Mouse (Mus musculus): Measurements from ENCODE around the gene Crip2. TPM values are rescaled to one million over a fixed set of nuclear protein-coding genes. Genes with fewer than 3 reads are reported as not detected.

The Crip2 gene
- polyA plus RNA-seq, 1 experiment from 2014 or later: 211 TPM

GRCm38 (mm10) chr12:113137260-113138213, 2.5 kb upstream of the Crip2 start:
- Histone ChIP-seq H3K9me3 (ENCODE audit: control insufficient read depth, low read length) (no peaks in the 10 kb centered on the region), H3K36me3 (ENCODE audit: control insufficient read depth, insufficient read depth, low read length) (peaks cover 29% of the 10 kb centered on the region), H3K4me3 (ENCODE audit: low read depth, low read length) (no peak overlapping the region), H3K27me3 (ENCODE audit: control insufficient read depth, insufficient read depth, low read length) (0 out of 2 replicates have a peak, but pooled peaks cover 6% of the 10 kb centered on the region), H3K27ac (ENCODE audit: low read depth, low read length) (no peak overlapping the region), H3K4me1 (ENCODE audit: control insufficient read depth, insufficient read depth, low read length) (peaks cover 22% of the 10 kb centered on the region), H3K4me2 (ENCODE audit: low read depth) (no peak overlapping the region), H3K9ac (ENCODE audit: low read length) (no peak overlapping the region)
- DNase-seq (ENCODE audit: low spot score) (no peak), ATAC-seq (ENCODE audit: insufficient read depth, low FRiP score, low TSS enrichment) (no peak)
- 89% methylated on average over 18 of the region's 18 CpGs for WGBS

DNA sequence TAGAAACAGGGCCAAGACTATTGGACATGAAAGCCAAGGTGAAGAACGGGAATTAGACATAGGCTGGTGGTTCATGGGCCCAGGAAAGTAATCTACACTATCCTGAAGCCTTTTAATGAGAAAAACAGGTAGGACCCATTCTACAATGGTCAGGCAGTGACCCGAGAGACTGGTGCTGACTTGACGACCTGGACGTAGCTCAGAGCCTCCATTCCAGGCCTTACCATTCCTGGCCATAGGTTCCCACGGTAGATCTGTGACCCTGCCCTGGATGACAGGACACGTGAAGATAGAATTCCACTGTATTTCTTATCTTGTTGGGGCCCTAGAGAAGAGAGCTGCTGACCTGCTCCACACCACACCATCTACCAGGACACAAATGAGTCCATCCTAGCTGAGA, 1.7 kb upstream of the Crip2 start:
- peaks cover 26% of the 10 kb centered on the region for H3K4me1 ChIP-seq (ENCODE audit: control insufficient read depth, insufficient read depth, low read length)
- no peak overlapping the region for H3K9ac ChIP-seq (ENCODE audit: low read length)
- H3K4me3 ChIP-seq (ENCODE audit: low read depth, low read length): no peak overlapping the region
- DNase-seq (ENCODE audit: low spot score): no peak
- 69% methylated on average over 6 of the region's 6 CpGs for WGBS
- H3K36me3 ChIP-seq (ENCODE audit: control insufficient read depth, insufficient read depth, low read length): peaks cover 23% of the 10 kb centered on the region
- H3K4me2 ChIP-seq (ENCODE audit: low read depth): no peak overlapping the region
- no peak for ATAC-seq (ENCODE audit: insufficient read depth, low FRiP score, low TSS enrichment)
- H3K27me3 ChIP-seq (ENCODE audit: control insufficient read depth, insufficient read depth, low read length): 0 out of 2 replicates have a peak, but pooled peaks cover 6% of the 10 kb centered on the region
- peak overlapping the region; percentile 78; the same call in 1 of the 2 replicates for H3K27ac ChIP-seq (ENCODE audit: low read depth, low read length)
- H3K9me3 ChIP-seq (ENCODE audit: control insufficient read depth, low read length): no peaks in the 10 kb centered on the region

GRCm38 (mm10) chr12:113138901-113139864, 853 bp upstream of the Crip2 start:
- peaks cover 21% of the 10 kb centered on the region for H3K36me3 ChIP-seq (ENCODE audit: control insufficient read depth, insufficient read depth, low read length)
- DNase-seq (ENCODE audit: low spot score): no peak
- WGBS: 37% methylated on average over 11 of the region's 11 CpGs

GRCm38 (mm10) chr12:113140616-113141411, 778 bp downstream of the Crip2 start:
- H3K4me1 ChIP-seq (ENCODE audit: control insufficient read depth, insufficient read depth, low read length): peaks cover 26% of the 10 kb centered on the region
- peak; percentile 25 for DNase-seq (ENCODE audit: low spot score)

More at GRCm38 (mm10) chr12:113138901-113139864, 853 bp upstream of the Crip2 start:
- H3K9ac ChIP-seq (ENCODE audit: low read length): 0 out of 2 replicates have a peak overlapping the region, but pooled peaks have one; percentile 0
- no peaks in the 10 kb centered on the region for H3K9me3 ChIP-seq (ENCODE audit: control insufficient read depth, low read length)
- H3K4me1 ChIP-seq (ENCODE audit: control insufficient read depth, insufficient read depth, low read length): peaks cover 26% of the 10 kb centered on the region
- 0 out of 2 replicates have a peak, but pooled peaks cover 6% of the 10 kb centered on the region for H3K27me3 ChIP-seq (ENCODE audit: control insufficient read depth, insufficient read depth, low read length)
- H3K4me3 ChIP-seq (ENCODE audit: low read depth, low read length): peak overlapping the region; percentile 56
- H3K4me2 ChIP-seq (ENCODE audit: low read depth): peak overlapping the region; percentile 62
- ATAC-seq (ENCODE audit: insufficient read depth, low FRiP score, low TSS enrichment): 0 out of 2 replicates have a peak, but pooled peaks have one; percentile 0
- H3K27ac ChIP-seq (ENCODE audit: low read depth, low read length): peak overlapping the region; percentile 78

GRCm38 (mm10) chr12:113141531-113141973, 1.5 kb downstream of the Crip2 start:
- peak overlapping the region; percentile 56 for H3K4me3 ChIP-seq (ENCODE audit: low read depth, low read length)
- no peak for ATAC-seq (ENCODE audit: insufficient read depth, low FRiP score, low TSS enrichment)
- WGBS: 53% methylated on average over 8 of the region's 8 CpGs
- no peaks in the 10 kb centered on the region for H3K9me3 ChIP-seq (ENCODE audit: control insufficient read depth, low read length)
- no peak for DNase-seq (ENCODE audit: low spot score)
- peaks cover 27% of the 10 kb centered on the region for H3K4me1 ChIP-seq (ENCODE audit: control insufficient read depth, insufficient read depth, low read length)
- H3K9ac ChIP-seq (ENCODE audit: low read length): peak overlapping the region; percentile 63
- H3K4me2 ChIP-seq (ENCODE audit: low read depth): peak overlapping the region; percentile 62
- H3K27ac ChIP-seq (ENCODE audit: low read depth, low read length): peak overlapping the region; percentile 27; the same call in 1 of the 2 replicates
- H3K36me3 ChIP-seq (ENCODE audit: control insufficient read depth, insufficient read depth, low read length): peaks cover 6% of the 10 kb centered on the region
- H3K27me3 ChIP-seq (ENCODE audit: control insufficient read depth, insufficient read depth, low read length): 0 out of 2 replicates have a peak, but pooled peaks cover 6% of the 10 kb centered on the region

More at GRCm38 (mm10) chr12:113140616-113141411, 778 bp downstream of the Crip2 start:
- Histone ChIP-seq H3K9me3 (ENCODE audit: control insufficient read depth, low read length) (no peaks in the 10 kb centered on the region), H3K36me3 (ENCODE audit: control insufficient read depth, insufficient read depth, low read length) (peaks cover 10% of the 10 kb centered on the region), H3K9ac (ENCODE audit: low read length) (peak overlapping the region; percentile 63), H3K27ac (ENCODE audit: low read depth, low read length) (peak overlapping the region; percentile 35; the same call in 1 of the 2 replicates), H3K4me2 (ENCODE audit: low read depth) (peak overlapping the region; percentile 62), H3K27me3 (ENCODE audit: control insufficient read depth, insufficient read depth, low read length) (0 out of 2 replicates have a peak, but pooled peaks cover 6% of the 10 kb centered on the region), H3K4me3 (ENCODE audit: low read depth, low read length) (peak overlapping the region; percentile 56)
- ATAC-seq (ENCODE audit: insufficient read depth, low FRiP score, low TSS enrichment): no peak; the same call in 1 of the 2 replicates
- WGBS: 2% methylated on average over 48 of the region's 49 CpGs

DNA sequence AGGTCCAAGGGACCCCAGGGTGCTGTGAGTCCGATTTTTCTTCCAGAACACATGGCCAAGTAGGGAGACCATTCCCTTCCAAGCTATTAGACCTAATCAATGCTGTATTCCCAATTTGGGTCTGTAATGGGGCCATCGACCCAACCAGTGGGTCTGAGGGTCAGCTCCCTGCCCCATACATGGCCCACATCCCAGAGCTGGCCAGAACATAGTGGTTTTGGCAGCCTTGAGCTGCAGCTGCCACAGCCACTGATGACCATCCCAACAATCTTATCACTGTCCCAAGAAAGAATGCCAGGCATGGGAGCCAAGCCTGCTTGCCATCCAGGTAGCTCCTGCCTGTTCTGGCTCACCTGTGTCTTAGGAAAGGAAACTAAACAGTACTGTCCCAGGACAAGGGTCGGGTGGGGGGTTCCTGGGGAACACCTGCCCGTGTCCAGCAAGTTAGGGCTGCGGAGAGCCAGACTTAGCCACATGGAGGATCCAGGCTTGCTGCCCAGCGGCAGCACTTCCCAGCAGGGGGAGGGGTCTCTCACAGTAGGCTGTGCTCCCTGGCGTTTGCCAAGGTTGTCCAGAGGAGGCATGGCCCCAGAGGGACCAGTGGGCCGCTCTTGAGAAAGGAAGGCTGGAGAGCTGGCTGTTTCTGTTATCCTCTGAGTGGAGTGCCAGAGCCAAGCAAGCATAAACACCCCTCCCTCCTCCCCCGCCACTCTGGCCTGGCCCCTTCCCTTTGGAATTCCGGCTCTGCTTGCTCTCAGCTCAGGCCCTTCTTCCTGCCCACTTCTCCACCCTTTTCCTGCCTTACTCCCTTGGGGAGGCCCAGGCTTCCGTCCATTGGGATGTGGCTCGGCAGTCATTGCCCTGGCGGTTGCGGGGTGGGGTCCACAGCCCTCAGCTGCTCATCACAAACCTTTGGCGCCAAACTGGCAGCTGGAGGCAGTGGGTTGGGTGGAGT, 2.3 kb downstream of the Crip2 start:
- Histone ChIP-seq H3K27me3 (ENCODE audit: control insufficient read depth, insufficient read depth, low read length) (0 out of 2 replicates have a peak, but pooled peaks cover 6% of the 10 kb centered on the region), H3K36me3 (ENCODE audit: control insufficient read depth, insufficient read depth, low read length) (peaks cover 4% of the 10 kb centered on the region)
- DNase-seq (ENCODE audit: low spot score): peak; percentile 44

GRCm38 (mm10) chr12:113143164-113143563, 3.1 kb downstream of the Crip2 start:
- Histone ChIP-seq H3K27ac (ENCODE audit: low read depth, low read length) (no peak overlapping the region), H3K4me1 (ENCODE audit: control insufficient read depth, insufficient read depth, low read length) (peaks cover 32% of the 10 kb centered on the region)

More for the DNA sequence above, 2.3 kb downstream of the Crip2 start:
- peak overlapping the region; percentile 62 for H3K4me2 ChIP-seq (ENCODE audit: low read depth)
- H3K27ac ChIP-seq (ENCODE audit: low read depth, low read length): peak overlapping the region; percentile 27; the same call in 1 of the 2 replicates
- 28% methylated on average over 15 of the region's 15 CpGs for WGBS
- peak overlapping the region; percentile 56 for H3K4me3 ChIP-seq (ENCODE audit: low read depth, low read length)
- ATAC-seq (ENCODE audit: insufficient read depth, low FRiP score, low TSS enrichment): no peak
- no peaks in the 10 kb centered on the region for H3K9me3 ChIP-seq (ENCODE audit: control insufficient read depth, low read length)
- peak overlapping the region; percentile 63 for H3K9ac ChIP-seq (ENCODE audit: low read length)
- H3K4me1 ChIP-seq (ENCODE audit: control insufficient read depth, insufficient read depth, low read length): peaks cover 32% of the 10 kb centered on the region

More at GRCm38 (mm10) chr12:113143164-113143563, 3.1 kb downstream of the Crip2 start:
- DNase-seq (ENCODE audit: low spot score): no peak
- H3K4me2 ChIP-seq (ENCODE audit: low read depth): peak overlapping the region; percentile 62; the same call in 1 of the 2 replicates
- no peaks in the 10 kb centered on the region for H3K9me3 ChIP-seq (ENCODE audit: control insufficient read depth, low read length)
- 72% methylated on average over 7 of the region's 7 CpGs for WGBS
- H3K36me3 ChIP-seq (ENCODE audit: control insufficient read depth, insufficient read depth, low read length): peaks cover 2% of the 10 kb centered on the region; the same call in 1 of the 2 replicates
- no peak for ATAC-seq (ENCODE audit: insufficient read depth, low FRiP score, low TSS enrichment)
- H3K4me3 ChIP-seq (ENCODE audit: low read depth, low read length): no peak overlapping the region; the same call in 1 of the 2 replicates
- H3K9ac ChIP-seq (ENCODE audit: low read length): peak overlapping the region; percentile 31; the same call in 1 of the 2 replicates
- 0 out of 2 replicates have a peak, but pooled peaks cover 6% of the 10 kb centered on the region for H3K27me3 ChIP-seq (ENCODE audit: control insufficient read depth, insufficient read depth, low read length)

Measured in neural tube, embryonic 11.5 days (tissue).